Mouse (Mus musculus): ENCODE measurements around the gene Cd247. TPM values are rescaled to one million over a fixed set of nuclear protein-coding genes. Genes with fewer than 3 reads are reported as not detected.

Cd247 gene
- polyA plus RNA-seq, 1 experiment, result 0.05 TPM

DNA sequence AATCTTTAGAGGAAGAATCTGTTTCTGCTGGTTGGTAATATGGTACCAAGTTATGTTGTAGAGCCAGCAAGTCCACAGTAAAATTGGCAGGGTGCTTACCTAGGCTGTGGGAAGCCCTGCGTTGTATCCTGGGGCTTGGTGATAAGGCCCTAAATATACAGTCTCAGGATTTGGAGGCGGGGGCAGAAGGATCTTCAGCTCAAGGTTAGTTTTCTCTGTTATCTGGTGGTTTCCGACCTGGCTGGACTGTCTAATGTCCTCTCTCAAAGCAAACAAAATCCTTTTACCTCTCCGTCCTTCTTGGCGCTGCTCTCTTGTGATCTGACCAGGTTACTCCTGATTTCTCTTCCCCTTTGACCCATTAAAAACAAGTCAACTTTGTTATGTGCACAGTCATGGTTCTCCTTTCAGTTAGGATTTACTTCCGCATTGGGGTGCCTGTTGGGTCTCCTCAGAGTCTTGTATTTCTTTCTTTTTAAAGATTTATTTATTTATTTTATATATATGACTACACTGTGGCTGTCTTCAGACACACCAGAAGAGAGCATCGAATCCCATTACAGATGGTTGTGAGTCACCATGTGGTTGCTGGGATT, 22.1 kb upstream of the Cd247 start:
- Histone ChIP-seq H3K27me3 (ENCODE audit: control insufficient read depth, insufficient read depth, insufficient read length) (no peaks in the 10 kb centered on the region), H3K4me3 (ENCODE audit: insufficient read depth, poor library complexity, severe bottlenecking) (no peak overlapping the region), H3ac (ENCODE audit: control insufficient read depth, insufficient read length, low read depth) (no peak overlapping the region), H3K79me3 (ENCODE audit: low read depth) (no peaks in the 10 kb centered on the region), H3K79me2 (ENCODE audit: control insufficient read depth, insufficient read depth) (no peaks in the 10 kb centered on the region), H3K36me3 (ENCODE audit: control insufficient read depth, insufficient read depth) (peaks cover 15% of the 10 kb centered on the region)
- TF ChIP-seq MYOG (IDR thresholded peaks at IDR 0.05; ENCODE audit: control insufficient read depth, extremely low read depth, insufficient read length), result no peak
- TF ChIP-seq MAX (IDR thresholded peaks at IDR 0.05), result no peak
- TF ChIP-seq CEBPB (IDR thresholded peaks at IDR 0.05; ENCODE audit: low read depth), result no peak
- no peak for TF ChIP-seq MYOD1 (IDR thresholded peaks at IDR 0.05; ENCODE audit: control insufficient read depth, insufficient read length, low read depth)
- no peak for TF ChIP-seq CTCF (IDR thresholded peaks at IDR 0.05; ENCODE audit: control insufficient read depth, insufficient read depth, insufficient read length)
- TF ChIP-seq USF1 (IDR thresholded peaks at IDR 0.05; ENCODE audit: low read depth), result no peak
- TF ChIP-seq FOSL1 (IDR thresholded peaks at IDR 0.05; ENCODE audit: insufficient read depth, low read length, poor library complexity, severe bottlenecking), result no peak

DNA sequence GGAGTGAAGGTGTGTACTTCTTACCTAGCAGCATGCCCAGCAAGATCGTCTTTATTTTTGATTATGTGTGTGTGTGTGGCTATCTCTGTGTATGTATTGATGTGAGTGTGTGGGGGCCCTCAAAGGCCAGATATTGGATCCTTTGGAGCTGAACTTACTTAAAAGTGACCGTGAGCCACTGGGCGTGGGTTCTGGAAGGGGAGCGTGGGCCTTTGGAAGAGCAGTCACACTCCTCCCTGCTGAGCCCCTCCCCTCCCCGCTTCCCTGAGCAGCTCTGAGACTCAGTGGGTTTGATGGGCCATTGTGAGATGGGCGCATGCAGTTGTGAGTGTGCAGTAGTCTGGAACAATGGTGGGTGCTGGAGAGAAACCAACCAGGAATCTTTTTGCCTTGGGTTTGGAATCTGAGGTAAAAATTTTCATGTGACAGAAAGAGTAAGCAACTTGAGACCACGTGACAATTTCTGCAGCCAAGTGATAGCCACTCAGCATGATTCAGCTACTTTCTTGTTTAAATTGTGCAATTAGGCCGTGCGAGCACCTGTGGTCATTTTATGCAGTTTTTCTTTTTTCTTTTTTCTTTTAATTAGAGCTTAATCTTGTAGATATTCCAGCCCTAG, 19.5 kb upstream of the Cd247 start:
- no peaks in the 10 kb centered on the region for H3K79me3 ChIP-seq (ENCODE audit: low read depth)

DNA sequence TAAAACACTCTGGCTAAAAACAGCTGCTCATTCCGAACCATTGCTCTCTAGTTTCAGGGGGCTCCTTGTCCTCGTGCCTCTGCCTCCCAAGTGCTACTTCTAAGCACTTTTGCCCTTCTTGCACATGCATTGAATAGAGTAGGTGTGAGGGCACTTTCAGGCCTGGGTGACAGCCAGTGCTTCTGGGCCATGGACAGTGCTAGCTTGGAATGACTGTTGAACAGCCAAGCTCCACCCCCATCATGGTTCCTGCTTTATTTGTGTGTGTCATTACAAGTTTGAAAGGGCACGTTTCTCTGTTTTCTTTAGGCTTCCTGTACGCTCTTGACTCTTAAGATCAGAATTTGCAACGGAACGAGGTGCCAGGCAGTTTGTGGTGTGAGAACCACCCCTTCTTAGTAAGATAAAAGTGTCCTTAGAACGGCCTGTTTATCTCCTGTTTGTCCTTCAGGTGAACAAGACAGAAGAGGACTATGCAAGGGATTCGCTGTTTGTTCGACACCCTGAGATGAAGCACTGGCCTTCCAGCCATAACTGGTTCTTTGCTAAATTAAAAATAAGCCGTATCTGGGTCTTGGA, 18.2 kb upstream of the Cd247 start:
- Histone ChIP-seq H3K79me2 (ENCODE audit: control insufficient read depth, insufficient read depth) (no peaks in the 10 kb centered on the region), H3K27me3 (ENCODE audit: control insufficient read depth, insufficient read depth, insufficient read length) (no peaks in the 10 kb centered on the region), H3K79me3 (ENCODE audit: low read depth) (no peaks in the 10 kb centered on the region), H3K36me3 (ENCODE audit: control insufficient read depth, insufficient read depth) (peaks cover 19% of the 10 kb centered on the region), H3K4me3 (ENCODE audit: insufficient read depth, poor library complexity, severe bottlenecking) (no peak overlapping the region), H3ac (ENCODE audit: control insufficient read depth, insufficient read length, low read depth) (no peak overlapping the region)
- TF ChIP-seq MAX (IDR thresholded peaks at IDR 0.05) (no peak), FOSL1 (IDR thresholded peaks at IDR 0.05; ENCODE audit: insufficient read depth, low read length, poor library complexity, severe bottlenecking) (no peak), MYOG (IDR thresholded peaks at IDR 0.05; ENCODE audit: control insufficient read depth, extremely low read depth, insufficient read length) (no peak), CEBPB (IDR thresholded peaks at IDR 0.05; ENCODE audit: low read depth) (no peak), USF1 (IDR thresholded peaks at IDR 0.05; ENCODE audit: low read depth) (no peak), MYOD1 (IDR thresholded peaks at IDR 0.05; ENCODE audit: control insufficient read depth, insufficient read length, low read depth) (no peak), CTCF (IDR thresholded peaks at IDR 0.05; ENCODE audit: control insufficient read depth, insufficient read depth, insufficient read length) (no peak)

More for the DNA sequence above, 19.5 kb upstream of the Cd247 start:
- H3K79me2 ChIP-seq (ENCODE audit: control insufficient read depth, insufficient read depth), result no peaks in the 10 kb centered on the region
- no peaks in the 10 kb centered on the region for H3K27me3 ChIP-seq (ENCODE audit: control insufficient read depth, insufficient read depth, insufficient read length)
- no peak overlapping the region for H3ac ChIP-seq (ENCODE audit: control insufficient read depth, insufficient read length, low read depth)
- peak overlapping the region; percentile 18 for H3K4me3 ChIP-seq (ENCODE audit: insufficient read depth, poor library complexity, severe bottlenecking)
- peaks cover 19% of the 10 kb centered on the region for H3K36me3 ChIP-seq (ENCODE audit: control insufficient read depth, insufficient read depth)
- TF ChIP-seq FOSL1 (IDR thresholded peaks at IDR 0.05; ENCODE audit: insufficient read depth, low read length, poor library complexity, severe bottlenecking) (no peak), USF1 (IDR thresholded peaks at IDR 0.05; ENCODE audit: low read depth) (peak; percentile 86), MYOD1 (IDR thresholded peaks at IDR 0.05; ENCODE audit: control insufficient read depth, insufficient read length, low read depth) (no peak), CEBPB (IDR thresholded peaks at IDR 0.05; ENCODE audit: low read depth) (peak; percentile 83)

DNA sequence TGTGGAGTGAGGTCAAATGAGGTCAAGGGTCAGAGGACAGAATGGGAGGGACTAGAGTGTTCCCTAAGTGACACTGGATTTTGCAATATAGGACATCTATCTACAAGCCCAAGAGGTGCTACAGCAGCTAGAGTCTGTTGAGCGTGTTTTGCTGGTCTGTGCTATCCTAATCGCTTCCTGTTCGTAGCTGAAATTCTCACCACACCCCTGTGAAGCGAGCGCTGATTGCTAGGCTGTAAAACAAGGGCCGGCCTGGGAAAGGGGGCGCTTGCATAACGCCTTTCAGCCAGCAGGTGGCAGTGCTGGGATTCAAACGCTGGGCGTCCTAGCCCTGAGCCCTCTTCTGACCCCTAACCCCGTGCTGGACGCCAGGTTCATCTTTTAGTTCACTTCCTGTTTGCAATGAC, 17.0 kb upstream of the Cd247 start:
- H3K4me3 ChIP-seq (ENCODE audit: insufficient read depth, poor library complexity, severe bottlenecking), result no peak overlapping the region
- H3K27me3 ChIP-seq (ENCODE audit: control insufficient read depth, insufficient read depth, insufficient read length), result no peaks in the 10 kb centered on the region
- TF ChIP-seq MYOD1 (IDR thresholded peaks at IDR 0.05; ENCODE audit: control insufficient read depth, insufficient read length, low read depth) (no peak), CEBPB (IDR thresholded peaks at IDR 0.05; ENCODE audit: low read depth) (no peak), CTCF (IDR thresholded peaks at IDR 0.05; ENCODE audit: control insufficient read depth, insufficient read depth, insufficient read length) (peak; percentile 80)
- no peaks in the 10 kb centered on the region for H3K79me2 ChIP-seq (ENCODE audit: control insufficient read depth, insufficient read depth)
- H3ac ChIP-seq (ENCODE audit: control insufficient read depth, insufficient read length, low read depth), result no peak overlapping the region
- no peaks in the 10 kb centered on the region for H3K79me3 ChIP-seq (ENCODE audit: low read depth)
- H3K36me3 ChIP-seq (ENCODE audit: control insufficient read depth, insufficient read depth), result peaks cover 19% of the 10 kb centered on the region

DNA sequence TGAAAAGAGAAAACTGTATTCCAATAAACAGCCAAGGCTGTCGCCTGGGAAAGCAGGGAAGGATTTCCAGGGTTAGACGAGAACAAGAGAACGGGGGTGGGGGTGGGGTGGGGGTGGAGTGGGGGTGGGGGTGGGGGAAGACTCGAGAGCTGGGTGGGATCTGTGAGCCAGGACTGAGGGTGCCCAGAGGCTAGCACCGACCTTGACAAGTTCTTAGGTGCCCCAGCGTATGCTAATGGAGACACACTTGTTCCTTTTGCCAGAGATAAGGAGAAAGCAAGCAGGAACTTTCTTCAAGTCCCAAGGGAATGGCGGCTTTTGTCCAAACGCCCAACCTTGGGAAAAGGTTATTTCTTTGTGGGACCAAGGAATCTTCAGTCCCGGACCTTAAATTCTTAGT, 16.5 kb upstream of the Cd247 start:
- no peaks in the 10 kb centered on the region for H3K79me2 ChIP-seq (ENCODE audit: control insufficient read depth, insufficient read depth)
- H3K36me3 ChIP-seq (ENCODE audit: control insufficient read depth, insufficient read depth), result peaks cover 19% of the 10 kb centered on the region
- H3K27me3 ChIP-seq (ENCODE audit: control insufficient read depth, insufficient read depth, insufficient read length), result no peaks in the 10 kb centered on the region
- H3K79me3 ChIP-seq (ENCODE audit: low read depth), result no peaks in the 10 kb centered on the region
- no peak overlapping the region for H3ac ChIP-seq (ENCODE audit: control insufficient read depth, insufficient read length, low read depth)
- TF ChIP-seq MYOD1 (IDR thresholded peaks at IDR 0.05; ENCODE audit: control insufficient read depth, insufficient read length, low read depth) (no peak), USF1 (IDR thresholded peaks at IDR 0.05; ENCODE audit: low read depth) (no peak), MYOG (IDR thresholded peaks at IDR 0.05; ENCODE audit: control insufficient read depth, extremely low read depth, insufficient read length) (no peak), FOSL1 (IDR thresholded peaks at IDR 0.05; ENCODE audit: insufficient read depth, low read length, poor library complexity, severe bottlenecking) (no peak), CTCF (IDR thresholded peaks at IDR 0.05; ENCODE audit: control insufficient read depth, insufficient read depth, insufficient read length) (no peak), MAX (IDR thresholded peaks at IDR 0.05) (no peak), CEBPB (IDR thresholded peaks at IDR 0.05; ENCODE audit: low read depth) (no peak)
- H3K4me3 ChIP-seq (ENCODE audit: insufficient read depth, poor library complexity, severe bottlenecking), result no peak overlapping the region
